Mouse (Mus musculus) MEL-GATA-1-ER (cell line): Measurements from ENCODE around the gene Fbxo46.

Source experiments
- DNase-seq: peaks from one replicate; pipeline ENCODE4 v3.0.0-alpha.2; 2012; ENCODE audit warnings: low read depth; ENCODE audit errors: extremely low read depth

Fbxo46 gene

DNA sequence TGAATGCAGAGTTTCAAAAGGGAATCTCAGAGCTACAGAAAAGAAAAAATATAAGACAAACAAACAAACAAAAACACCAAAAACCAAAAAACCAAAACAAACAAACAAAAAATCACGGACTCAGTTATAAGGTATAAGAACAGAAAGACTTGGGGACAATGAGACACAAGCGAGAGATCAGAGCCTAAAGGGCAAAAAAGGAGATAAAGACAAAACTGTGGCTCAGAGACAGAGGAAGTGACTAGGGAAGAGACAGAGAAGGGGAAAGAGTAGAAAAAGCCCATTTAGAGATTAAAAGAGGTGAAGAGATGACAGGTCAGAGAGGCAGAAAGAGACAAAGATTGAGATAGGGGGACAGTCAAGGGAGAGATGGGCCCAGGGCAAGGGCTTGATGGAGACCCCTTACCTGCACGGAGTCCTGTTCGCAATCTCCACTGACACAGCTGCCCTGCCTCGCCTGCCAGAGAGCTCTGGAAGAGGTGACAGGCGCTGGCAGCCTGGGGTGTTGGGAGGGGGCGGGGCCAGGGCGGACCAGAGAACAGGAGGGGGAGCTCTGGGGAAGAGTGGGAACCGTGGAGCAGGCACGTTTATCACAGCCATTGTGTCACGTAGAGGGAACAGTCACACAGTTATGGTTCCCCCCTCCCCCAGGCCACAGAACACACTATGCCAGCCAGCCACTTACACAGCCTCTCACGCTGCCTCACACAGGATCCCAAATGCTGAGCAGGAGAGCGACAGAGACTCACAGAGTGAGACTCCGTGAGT lies 46.2 kb downstream of the Fbxo46 start, which contains the start of gene Gipr:
Gene Gipr, minus strand, starts transcription at position 472 of the 768 bp plus-strand sequence.
- no peak for DNase-seq

DNA sequence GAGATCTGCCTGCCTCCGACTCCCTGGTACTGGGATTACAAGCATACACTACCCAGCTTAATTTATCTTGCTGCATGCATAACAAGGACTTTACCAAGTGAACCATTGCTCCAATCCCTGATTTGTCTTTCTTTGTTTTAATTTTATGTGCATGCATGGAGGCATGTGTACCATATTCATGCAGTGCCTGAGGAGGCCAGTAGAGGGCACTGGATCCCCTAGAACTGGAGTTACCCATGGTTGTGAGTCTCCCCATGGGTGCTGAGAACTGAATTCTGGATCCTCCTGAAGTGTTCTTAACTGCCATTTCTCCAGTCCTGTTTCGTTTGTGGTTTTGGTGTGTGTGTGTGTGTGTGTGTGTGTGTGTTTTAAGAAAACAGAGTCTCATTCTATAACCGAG lies 47.3 kb downstream of the Fbxo46 start:
- DNase-seq, result no peak

DNA sequence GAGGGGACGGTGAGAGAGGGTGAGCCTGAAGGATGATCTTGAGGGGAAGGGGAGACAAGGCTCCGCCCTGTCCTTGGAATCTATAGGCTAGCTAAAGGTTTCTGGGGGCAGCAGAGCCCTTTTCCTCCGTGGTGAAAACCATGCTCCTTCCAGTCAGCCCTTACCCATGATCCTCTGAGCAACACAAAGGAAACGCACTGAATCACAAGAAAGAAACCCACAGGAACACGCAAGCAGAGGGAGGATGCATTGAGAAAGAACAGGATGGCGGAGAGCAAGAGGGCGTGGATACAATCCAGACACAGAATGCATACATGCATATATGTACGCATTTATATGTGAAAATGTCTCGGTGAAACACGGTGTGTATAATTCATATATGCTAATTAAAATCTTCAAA lies 49.8 kb downstream of the Fbxo46 start:
- no peak for DNase-seq

DNA sequence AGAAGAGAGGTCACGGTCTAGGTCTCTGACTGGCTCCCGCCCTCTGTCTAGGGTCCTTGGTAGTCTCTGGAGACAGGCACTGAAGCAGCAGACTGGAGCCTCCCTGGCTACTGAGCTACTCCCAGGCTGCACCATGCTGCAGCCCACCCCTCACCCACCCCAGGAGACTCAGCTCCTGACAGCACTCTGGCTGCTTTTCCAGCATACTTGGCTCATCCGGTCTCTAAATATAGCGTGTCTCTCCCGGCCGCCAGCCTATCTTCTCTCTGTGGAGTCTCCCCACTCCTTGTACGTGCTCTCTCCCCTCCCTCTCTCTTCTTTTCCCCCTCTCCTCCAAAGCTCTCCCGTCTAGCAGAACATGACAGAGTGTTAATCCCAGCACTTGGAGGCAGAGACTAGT lies 50.5 kb downstream of the Fbxo46 start:
- DNase-seq, result no peak

DNA sequence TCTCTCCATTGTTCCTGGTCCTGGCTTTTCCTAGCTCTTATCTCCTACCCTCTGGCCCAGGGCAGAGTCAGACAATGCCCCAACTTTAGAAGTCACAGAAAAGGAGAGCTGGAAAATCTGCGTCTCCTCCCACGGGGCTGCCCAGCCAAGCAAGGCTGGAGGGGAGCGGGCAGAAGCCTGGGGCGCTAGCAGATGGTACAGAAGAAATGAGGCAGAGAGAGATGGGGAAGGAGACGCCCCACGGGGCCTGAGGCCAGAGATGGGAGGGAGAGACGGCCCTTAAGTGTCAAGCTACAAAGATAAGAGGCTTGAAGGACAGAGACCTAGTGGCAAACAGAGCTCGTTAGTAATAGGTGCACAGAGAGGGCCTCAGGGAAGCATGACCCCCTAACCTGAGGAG lies 52.2 kb downstream of the Fbxo46 start:
- no peak for DNase-seq

DNA sequence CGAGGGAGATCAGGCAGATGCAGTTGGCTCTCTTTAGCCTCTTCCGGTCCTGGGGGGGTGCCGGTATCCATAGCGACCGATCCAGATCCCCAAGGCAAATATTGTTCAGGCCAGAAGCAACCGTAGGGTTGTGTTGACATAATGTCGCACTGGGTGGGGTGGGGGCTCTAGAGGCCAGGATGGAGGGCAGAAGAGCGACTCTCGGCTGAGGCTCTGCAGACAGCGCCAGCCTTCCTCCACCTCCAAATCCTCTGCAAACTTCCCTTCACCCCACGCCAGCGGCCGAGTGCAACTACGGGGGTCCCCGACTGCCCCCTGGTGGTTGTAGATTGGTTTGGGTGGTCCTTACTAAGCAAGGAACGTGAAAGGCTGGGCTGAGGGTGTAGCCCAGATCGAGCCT lies 53.2 kb downstream of the Fbxo46 start:
- no peak for DNase-seq

DNA sequence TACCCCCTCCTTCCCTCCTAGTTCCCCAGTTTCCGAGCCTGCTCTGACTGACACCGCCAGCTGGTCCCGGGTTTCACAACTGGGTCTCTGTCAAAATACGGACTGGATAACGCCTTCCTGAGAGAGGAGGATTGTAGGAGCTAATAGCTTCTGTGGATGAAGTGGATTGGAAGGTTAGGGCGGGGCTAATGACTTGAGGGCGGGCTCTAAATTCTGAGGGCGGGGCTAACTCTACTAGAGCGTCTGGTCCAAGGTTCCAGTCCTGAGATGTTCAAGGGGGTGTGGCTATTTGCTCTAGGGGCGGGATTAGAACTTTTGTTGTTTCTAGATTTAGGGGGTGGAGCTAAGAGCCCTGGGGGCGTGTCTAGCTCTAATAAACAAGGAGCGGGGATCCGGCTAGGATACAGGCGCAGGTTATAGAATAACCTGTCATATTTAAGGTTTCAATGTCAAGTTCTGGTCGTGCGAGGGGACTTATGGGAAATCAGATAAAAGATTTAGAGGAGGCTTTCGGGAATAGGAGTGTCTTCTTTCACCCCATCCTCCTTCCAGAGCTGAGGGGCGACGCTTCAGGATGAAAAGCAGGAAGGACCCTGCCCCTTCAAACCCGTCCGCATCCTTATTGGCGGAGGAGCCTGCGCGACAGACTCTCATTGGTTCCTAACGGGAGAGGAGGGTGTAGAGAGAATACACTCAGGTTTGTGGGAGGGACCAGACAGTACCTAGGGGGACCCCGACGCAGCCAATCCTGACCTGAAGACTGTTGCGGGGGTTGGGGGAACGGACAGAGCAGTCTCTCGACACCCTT lies 56.3 kb downstream of the Fbxo46 start, which contains the start of gene Eml2:
Gene Eml2, plus strand, starts transcription at position 714 of the 808 bp plus-strand sequence.
- no peak for DNase-seq

DNA sequence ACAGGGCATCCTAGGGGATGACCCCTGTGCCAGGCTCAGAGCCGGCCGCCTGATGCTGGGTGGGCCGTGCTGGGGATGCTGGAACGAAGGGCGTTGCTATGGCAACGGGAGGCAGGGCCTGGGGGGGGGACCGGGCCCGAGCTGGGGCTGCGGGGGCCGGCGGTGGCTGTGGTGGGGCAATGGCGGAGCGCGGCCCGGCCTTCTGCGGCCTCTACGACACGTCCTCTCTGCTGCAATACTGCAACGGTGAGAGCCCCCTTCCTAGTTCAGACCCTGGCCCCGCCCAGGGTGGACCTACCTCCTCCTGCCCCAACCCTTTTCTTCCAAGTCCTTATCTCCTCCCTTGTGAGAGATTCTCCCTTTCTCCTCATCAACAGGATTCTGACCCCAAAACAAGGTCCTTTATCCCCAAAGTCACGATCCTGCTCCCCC lies 56.9 kb downstream of the Fbxo46 start:
- no peak for DNase-seq

DNA sequence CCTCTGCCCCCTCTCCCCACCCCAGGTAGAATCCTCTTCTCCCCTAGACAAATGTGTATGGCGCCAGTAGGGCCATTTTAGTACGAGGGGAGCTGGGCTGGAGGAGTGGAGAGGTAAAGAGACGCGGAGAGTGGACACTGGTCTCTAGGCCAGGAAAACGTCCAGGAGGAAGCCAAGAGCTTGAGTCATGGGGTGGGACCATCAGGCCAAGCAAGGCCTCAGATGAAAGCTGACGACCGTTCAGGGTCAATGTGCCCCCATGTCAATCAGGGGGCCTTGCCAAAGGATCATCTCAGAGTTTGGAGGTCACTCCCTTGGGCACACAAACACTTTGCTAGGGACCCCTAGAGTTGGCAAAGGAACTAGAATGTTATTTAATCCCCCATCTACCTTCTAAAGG lies 57.6 kb downstream of the Fbxo46 start:
- DNase-seq, result no peak

DNA sequence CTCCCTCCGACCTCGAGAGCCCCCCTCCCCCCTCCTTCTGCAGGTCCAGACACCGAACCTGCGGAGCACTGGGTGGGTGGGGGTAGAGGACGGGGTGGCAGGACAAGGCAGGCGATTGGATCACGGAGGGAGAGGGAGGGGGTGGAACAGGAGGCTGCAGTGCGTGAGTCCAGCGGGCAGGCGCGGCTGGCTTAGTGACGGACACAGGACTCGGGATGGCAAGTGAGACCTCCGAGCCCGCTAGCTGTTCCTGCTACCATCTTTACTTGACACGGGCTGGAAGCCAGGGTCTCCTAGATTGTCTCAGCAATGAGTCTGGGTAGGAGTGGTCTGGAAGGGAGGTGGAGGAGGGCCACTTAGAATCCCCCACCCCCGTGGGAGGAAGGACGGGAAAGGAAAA lies 58.4 kb downstream of the Fbxo46 start:
- no peak for DNase-seq

DNA sequence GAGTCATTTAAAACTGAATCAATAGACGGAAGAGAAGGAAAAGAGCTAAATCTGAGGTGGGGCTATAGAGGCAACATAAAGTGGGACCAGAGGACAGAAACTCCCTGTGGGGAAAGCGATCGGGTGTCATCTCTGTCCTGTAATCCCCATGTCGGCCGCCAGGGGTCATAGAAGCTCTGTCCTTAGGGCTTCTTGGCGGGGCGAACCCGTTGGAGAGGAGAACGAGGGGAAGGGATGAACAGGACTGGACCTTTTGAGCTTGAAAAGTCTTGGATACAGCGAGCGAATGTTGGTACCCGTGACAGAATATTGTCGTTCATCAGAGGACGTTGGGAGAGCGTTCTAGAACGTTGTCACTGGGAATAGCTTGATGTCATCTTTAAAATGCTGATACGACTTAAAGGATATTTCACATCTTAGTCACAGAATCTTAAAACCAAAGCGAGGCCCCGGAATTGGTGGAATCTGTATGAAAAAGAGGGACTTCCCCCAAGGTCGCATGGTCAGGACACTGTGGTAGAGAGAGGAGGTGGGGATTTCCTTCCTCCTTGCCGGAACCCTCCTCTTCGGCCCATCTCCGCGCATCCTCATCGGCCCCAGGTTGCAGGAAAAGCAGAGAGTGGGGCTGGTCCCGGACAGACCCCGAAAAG lies 58.9 kb downstream of the Fbxo46 start:
- peak; percentile 63 for DNase-seq

DNA sequence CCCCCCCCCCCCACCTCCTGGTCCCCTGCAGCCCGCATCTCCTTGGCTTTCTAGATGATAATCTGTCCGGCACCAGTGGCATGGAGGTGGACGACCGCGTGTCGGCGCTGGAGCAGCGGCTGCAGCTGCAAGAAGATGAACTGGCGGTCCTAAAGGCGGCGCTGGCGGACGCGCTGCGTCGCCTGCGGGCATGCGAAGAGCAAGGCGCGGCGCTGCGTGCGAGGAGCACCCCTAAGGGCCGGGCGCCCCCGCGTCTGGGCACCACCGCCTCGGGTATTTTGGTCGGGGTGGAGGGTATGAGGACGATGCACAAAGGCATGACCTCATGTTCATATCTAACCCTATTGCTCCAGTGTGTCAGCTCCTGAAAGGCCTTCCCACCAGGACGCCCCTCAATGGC lies 59.5 kb downstream of the Fbxo46 start:
- DNase-seq, result no peak

DNA sequence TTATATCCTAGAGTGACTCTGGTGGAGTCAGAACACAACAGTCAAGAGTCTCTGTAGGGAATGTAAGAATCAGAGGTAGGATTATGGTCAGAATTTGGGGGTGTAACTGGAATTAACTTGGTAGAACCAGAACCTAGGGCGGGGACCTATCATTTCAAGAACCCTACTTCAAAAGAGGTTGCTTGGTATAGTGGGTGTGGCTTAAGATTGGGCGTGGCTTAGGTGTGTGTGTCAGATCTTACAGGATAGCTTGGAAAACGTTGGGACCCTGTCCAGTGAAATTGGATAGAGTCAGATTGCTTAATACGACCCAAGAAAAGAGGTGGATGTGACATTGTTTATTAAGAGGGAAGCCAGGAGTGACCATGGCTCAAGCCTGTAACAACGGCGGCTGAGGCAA lies 60.3 kb downstream of the Fbxo46 start:
- no peak for DNase-seq

DNA sequence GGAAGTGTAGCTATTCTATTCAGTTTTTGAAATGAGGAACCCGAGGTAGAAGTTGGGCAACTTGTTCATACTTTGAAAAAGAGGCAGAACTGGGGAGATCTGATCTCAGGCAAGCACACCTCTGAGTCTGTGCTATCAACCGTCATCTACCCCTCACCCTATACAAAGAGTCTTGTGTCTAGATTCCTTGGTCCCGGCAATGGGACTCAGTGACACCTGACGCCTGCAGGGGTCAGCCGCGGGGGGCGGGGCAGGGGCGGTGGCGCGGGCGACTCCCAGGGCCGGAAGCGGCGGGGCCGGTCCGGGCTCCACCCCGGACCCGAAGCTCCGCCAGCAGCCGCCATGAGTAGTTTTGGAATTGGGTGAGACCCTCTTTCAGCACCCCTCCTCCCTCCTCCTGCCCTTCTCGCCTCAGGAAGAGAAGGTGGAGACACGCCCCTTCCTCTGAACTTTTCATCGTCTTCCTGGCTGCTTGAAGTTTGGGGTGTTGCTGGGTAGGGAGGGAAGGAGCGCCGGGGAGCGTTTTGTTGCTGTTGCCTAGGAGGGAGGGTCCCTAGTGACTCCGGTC lies 61.3 kb downstream of the Fbxo46 start:
- DNase-seq, result peak; percentile 75

DNA sequence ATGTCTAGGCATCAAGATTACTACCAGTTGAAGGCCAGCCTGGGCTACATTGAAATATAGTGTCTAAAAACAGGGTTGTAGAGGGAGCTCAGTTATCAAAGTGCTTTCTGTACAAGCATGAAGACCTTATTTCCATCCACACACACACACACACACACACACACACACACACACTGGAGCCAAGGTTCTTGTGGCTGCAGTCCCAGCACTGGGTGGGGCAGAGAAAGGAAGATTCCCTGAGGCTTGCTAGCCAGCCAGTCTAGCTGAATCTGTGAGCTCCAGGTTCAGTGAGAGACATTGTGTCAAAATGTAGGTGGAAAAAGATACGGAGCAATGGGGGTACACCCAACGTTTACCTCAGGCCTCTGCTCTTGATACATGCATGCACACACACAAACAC lies 64.6 kb downstream of the Fbxo46 start:
- no peak for DNase-seq

DNA sequence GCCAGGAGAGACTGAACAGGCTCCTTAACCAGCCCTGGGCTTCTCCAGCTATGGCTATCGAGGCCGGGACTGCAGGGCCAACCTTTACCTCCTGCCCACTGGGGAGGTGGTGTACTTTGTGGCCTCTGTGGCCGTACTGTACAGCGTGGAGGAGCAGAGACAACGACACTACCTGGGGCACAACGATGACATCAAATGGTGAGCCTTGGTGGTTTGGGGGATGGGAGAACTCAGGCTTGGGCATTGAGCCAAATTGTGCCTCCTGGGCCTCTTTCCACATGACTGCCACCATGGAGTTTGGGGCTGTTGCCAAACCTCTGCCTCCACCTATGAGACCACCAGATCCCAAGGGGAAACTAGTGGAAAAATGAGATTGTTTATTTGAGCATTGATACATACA lies 65.1 kb downstream of the Fbxo46 start:
- no peak for DNase-seq
